Mouse (Mus musculus): Measurements from ENCODE around the gene Scfd2. TPM values are rescaled to one million over a fixed set of nuclear protein-coding genes. Genes with fewer than 3 reads are reported as not detected.

The Scfd2 gene
- polyA plus RNA-seq, 1 experiment, result 9.6 TPM

DNA sequence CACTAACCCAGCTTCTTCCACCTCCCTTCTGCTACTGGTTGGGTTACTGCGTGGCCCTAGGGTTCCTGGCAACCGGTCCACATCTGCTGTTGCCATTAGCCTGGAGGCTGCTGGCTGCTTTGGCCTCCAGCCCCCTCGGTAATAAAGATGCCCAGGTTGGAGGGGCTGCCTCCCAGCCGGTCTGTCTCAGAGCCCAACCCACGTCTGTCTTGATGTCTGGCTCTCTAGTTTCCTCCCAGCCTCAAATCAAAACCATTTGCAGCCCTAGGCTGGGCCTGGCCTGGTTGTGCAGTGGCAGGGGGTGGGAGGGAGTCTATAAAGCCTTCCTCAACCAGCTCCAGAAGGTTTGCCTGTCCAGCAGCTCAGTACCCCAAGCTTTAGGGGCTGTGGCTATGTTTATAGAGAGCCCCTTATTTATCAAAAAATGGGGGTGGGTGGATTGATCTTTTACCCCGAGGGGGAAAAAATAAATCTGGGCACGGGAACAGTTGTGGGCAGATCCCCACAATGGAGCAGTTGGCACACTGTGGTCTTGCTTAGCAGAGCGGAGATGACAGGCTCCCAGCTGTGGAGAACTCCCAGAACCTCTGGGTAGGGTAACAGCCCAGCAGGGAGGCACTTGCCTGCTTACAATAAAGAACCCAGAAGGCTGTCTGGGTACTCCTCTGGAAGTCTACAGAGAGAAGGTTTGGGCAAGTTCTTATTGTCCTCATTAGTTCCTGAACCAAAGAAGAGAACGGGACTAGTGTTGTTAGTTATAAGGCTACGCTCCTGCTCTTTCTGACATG is 329.8 kb downstream of the Scfd2 start:
- Histone ChIP-seq H3K36me3 (ENCODE audit: control insufficient read depth, insufficient read depth, low read length) (no peaks in the 10 kb centered on the region), H3K27ac (ENCODE audit: insufficient read depth, low read depth, low read length) (no peak overlapping the region), H3K4me1 (ENCODE audit: control insufficient read depth, insufficient read depth, insufficient read length, low read length) (0 out of 2 replicates have a peak, but pooled peaks cover 3% of the 10 kb centered on the region), H3K27me3 (ENCODE audit: control insufficient read depth, insufficient read depth, low read length) (no peaks in the 10 kb centered on the region), H3K4me3 (ENCODE audit: low read depth, low read length) (no peak overlapping the region)
- WGBS, result 83% methylated on average over 10 of the region's 10 CpGs
- TF ChIP-seq CTCF (IDR thresholded peaks at IDR 0.05; ENCODE audit: extremely low read depth, insufficient read length, insufficient replicate concordance, low read depth, low read length) (no peak), POLR2A (IDR thresholded peaks at IDR 0.05; ENCODE audit: low read depth, low read length) (no peak)

DNA sequence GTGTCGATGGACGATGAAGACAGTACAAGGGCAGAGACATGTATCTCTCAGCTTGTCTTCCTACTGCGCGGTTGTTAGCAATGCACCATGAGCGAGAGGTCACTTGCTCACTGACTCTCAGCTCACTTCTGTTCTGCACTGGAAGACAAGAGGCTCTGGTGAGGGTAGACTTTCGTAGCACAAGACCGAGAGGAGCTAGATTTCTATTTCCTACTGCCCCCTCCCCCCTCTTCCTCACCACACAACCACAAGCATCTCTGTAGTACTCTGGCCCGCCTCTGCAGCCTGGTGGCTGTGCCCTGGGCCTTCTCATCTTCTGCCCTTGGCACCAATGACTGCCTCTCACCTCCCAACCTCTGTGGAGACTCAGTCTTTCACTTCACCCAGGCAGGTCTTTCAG is 331.1 kb downstream of the Scfd2 start:
- H3K27ac ChIP-seq (ENCODE audit: insufficient read depth, low read depth, low read length), result no peak overlapping the region
- no peaks in the 10 kb centered on the region for H3K27me3 ChIP-seq (ENCODE audit: control insufficient read depth, insufficient read depth, low read length)
- H3K36me3 ChIP-seq (ENCODE audit: control insufficient read depth, insufficient read depth, low read length), result no peaks in the 10 kb centered on the region
- peaks cover 4% of the 10 kb centered on the region for H3K4me1 ChIP-seq (ENCODE audit: control insufficient read depth, insufficient read depth, insufficient read length, low read length)
- no peak for TF ChIP-seq POLR2A (IDR thresholded peaks at IDR 0.05; ENCODE audit: low read depth, low read length)
- no peak for TF ChIP-seq CTCF (IDR thresholded peaks at IDR 0.05; ENCODE audit: extremely low read depth, insufficient read length, insufficient replicate concordance, low read depth, low read length)
- H3K4me3 ChIP-seq (ENCODE audit: low read depth, low read length), result no peak overlapping the region
- WGBS, result 76% methylated on average over 8 of the region's 8 CpGs

DNA sequence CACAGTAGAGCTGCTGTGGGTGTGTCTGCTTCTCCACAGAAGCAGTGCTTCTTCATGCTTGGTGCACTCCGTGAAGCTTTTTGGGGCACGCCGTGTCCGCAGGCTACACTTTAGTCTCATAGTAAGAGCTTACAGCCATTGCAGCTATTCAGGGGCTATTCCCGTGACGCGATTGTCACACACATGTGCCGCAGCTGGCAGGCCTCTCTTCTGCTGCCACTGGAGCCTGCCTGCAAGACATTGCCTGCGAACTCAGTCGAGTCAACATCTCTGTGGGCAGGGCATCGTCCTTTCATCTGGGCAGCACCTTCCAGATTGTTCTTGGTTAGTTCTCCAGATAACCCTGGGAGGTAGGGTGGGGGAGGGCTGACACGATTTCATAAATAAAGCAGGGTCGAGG is 331.8 kb downstream of the Scfd2 start:
- H3K27ac ChIP-seq (ENCODE audit: insufficient read depth, low read depth, low read length), result no peak overlapping the region

DNA sequence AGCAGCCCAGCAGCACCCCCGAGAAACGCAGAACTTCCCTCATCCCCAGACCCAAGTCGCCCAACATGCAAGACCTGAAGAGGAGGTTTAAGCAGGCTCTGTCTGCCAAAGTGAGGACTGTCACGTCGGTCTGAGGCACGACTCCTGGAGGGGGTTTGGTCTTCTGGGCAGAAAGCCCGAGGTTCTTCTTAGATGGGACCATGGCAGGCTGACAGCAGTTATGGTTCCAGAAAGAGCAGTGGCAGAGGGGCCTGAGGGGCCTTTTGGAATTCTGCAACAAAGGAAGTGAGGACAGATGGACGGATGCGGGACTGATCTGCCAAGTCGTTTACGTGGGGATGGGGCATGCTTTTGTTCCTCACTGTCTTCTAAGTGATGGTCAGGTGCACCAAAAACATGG is 333.1 kb downstream of the Scfd2 start:
- WGBS, result 88% methylated on average over 11 of the region's 11 CpGs
- no peak overlapping the region for H3K4me3 ChIP-seq (ENCODE audit: low read depth, low read length)
- no peak overlapping the region for H3K27ac ChIP-seq (ENCODE audit: insufficient read depth, low read depth, low read length)
- H3K4me1 ChIP-seq (ENCODE audit: control insufficient read depth, insufficient read depth, insufficient read length, low read length), result peaks cover 16% of the 10 kb centered on the region
- TF ChIP-seq CTCF (IDR thresholded peaks at IDR 0.05; ENCODE audit: extremely low read depth, insufficient read length, insufficient replicate concordance, low read depth, low read length) (no peak), POLR2A (IDR thresholded peaks at IDR 0.05; ENCODE audit: low read depth, low read length) (no peak)
- H3K27me3 ChIP-seq (ENCODE audit: control insufficient read depth, insufficient read depth, low read length), result no peaks in the 10 kb centered on the region
- no peaks in the 10 kb centered on the region for H3K36me3 ChIP-seq (ENCODE audit: control insufficient read depth, insufficient read depth, low read length)

More for the DNA sequence above, 331.8 kb downstream of the Scfd2 start:
- Histone ChIP-seq H3K36me3 (ENCODE audit: control insufficient read depth, insufficient read depth, low read length) (no peaks in the 10 kb centered on the region), H3K4me3 (ENCODE audit: low read depth, low read length) (no peak overlapping the region), H3K27me3 (ENCODE audit: control insufficient read depth, insufficient read depth, low read length) (no peaks in the 10 kb centered on the region), H3K4me1 (ENCODE audit: control insufficient read depth, insufficient read depth, insufficient read length, low read length) (peaks cover 8% of the 10 kb centered on the region)
- 80% methylated on average over 13 of the region's 13 CpGs for WGBS
- no peak for TF ChIP-seq CTCF (IDR thresholded peaks at IDR 0.05; ENCODE audit: extremely low read depth, insufficient read length, insufficient replicate concordance, low read depth, low read length)
- TF ChIP-seq POLR2A (IDR thresholded peaks at IDR 0.05; ENCODE audit: low read depth, low read length), result no peak

DNA sequence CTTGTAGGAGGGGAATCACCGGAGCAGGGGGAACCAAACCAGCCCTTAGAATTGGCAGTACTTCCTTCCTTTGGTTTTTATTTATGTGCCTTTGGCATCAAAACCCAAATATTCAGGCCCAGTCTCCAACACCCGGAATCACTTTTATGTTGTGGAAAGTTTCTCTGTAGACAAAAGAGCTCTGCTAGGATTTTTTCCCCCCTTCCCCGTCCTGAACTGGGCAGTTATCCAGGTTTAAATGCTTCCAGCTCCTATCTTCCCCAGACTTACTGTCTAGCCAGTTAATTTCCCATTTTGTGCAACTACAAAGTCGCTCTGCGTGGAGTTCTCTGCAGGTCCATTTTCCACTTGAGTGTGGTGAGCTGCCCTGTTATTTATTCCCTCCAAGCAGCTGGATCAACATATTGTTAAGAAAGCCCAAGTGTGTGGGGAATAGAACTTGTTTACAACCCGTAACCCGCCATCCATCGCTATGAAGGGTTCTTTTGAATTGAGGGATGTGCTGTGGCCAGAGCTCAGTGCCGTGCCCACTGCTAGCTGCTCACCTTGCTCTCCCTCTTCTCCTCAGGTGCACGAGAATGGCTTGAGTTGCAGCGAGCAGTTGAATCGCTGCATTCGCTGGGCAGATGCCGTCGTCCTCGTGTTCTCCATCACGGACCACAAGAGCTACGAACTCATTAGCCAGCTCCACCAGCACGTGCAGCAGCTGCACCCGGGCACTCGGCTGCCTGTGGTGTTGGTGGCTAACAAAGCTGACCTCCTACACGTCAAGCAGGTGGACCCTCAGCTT is 333.8 kb downstream of the Scfd2 start:
- no peaks in the 10 kb centered on the region for H3K36me3 ChIP-seq (ENCODE audit: control insufficient read depth, insufficient read depth, low read length)
- no peaks in the 10 kb centered on the region for H3K27me3 ChIP-seq (ENCODE audit: control insufficient read depth, insufficient read depth, low read length)
- no peak overlapping the region; the same call in 1 of the 2 replicates for H3K4me3 ChIP-seq (ENCODE audit: low read depth, low read length)
- TF ChIP-seq POLR2A (IDR thresholded peaks at IDR 0.05; ENCODE audit: low read depth, low read length), result no peak
- TF ChIP-seq CTCF (IDR thresholded peaks at IDR 0.05; ENCODE audit: extremely low read depth, insufficient read length, insufficient replicate concordance, low read depth, low read length), result no peak
- 80% methylated on average over 22 of the region's 22 CpGs for WGBS
- H3K4me1 ChIP-seq (ENCODE audit: control insufficient read depth, insufficient read depth, insufficient read length, low read length), result peaks cover 16% of the 10 kb centered on the region
- no peak overlapping the region for H3K27ac ChIP-seq (ENCODE audit: insufficient read depth, low read depth, low read length)

DNA sequence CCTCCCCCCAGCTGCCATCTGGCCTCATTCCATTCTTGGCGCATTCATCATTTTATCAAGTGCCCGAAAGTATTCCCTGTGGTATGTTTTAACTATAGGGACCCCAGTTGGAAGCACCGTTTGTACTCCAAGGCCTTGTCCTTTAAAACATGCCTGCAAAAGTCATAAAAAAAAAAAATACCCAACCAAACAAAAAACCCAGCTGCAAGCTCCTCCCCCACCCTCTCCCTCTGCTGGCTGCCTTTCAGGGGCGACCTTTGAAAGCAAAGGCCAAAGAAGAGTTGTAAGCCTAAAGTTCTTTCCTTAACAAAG is 335.3 kb downstream of the Scfd2 start:
- H3K36me3 ChIP-seq (ENCODE audit: control insufficient read depth, insufficient read depth, low read length), result no peaks in the 10 kb centered on the region
- WGBS, result 8% methylated on average over 4 of the region's 4 CpGs
- TF ChIP-seq CTCF (IDR thresholded peaks at IDR 0.05; ENCODE audit: extremely low read depth, insufficient read length, insufficient replicate concordance, low read depth, low read length), result peak; percentile 17; the same call in 1 of the 2 replicates
- no peak for TF ChIP-seq POLR2A (IDR thresholded peaks at IDR 0.05; ENCODE audit: low read depth, low read length)
- H3K4me3 ChIP-seq (ENCODE audit: low read depth, low read length), result no peak overlapping the region
- peaks cover 16% of the 10 kb centered on the region for H3K4me1 ChIP-seq (ENCODE audit: control insufficient read depth, insufficient read depth, insufficient read length, low read length)
- no peak overlapping the region for H3K27ac ChIP-seq (ENCODE audit: insufficient read depth, low read depth, low read length)
- no peaks in the 10 kb centered on the region for H3K27me3 ChIP-seq (ENCODE audit: control insufficient read depth, insufficient read depth, low read length)

Measured in small intestine, adult 2 months (tissue).